Mouse (Mus musculus): ENCODE measurements around the gene Gtf2f2. TPM values are rescaled to one million over a fixed set of nuclear protein-coding genes. Genes with fewer than 3 reads are reported as not detected.

Gene Gtf2f2
- polyA plus RNA-seq, 1 experiment from 2014 or later: 21.4 TPM

- Histone ChIP-seq H3K27ac (ENCODE audit: low read length) (no peak overlapping the region), H3K4me1 (ENCODE audit: insufficient read depth, low read depth, low read length) (no peaks in the 10 kb centered on the region), H3K4me2 (replicated peaks; ENCODE audit: low read depth, low read length) (no peak overlapping the region), H3K4me3 (ENCODE audit: low read depth, low read length) (no peak overlapping the region), H3K27me3 (replicated peaks; ENCODE audit: insufficient read depth, low read length) (no peaks in the 10 kb centered on the region), H3K9ac (replicated peaks; ENCODE audit: low read depth) (no peak overlapping the region), H3K36me3 (ENCODE audit: insufficient read depth, low read length) (no peaks in the 10 kb centered on the region), H3K9me3 (ENCODE audit: low read length) (no peaks in the 10 kb centered on the region)
- no peak for TF ChIP-seq CTCF (IDR thresholded peaks at IDR 0.05)
- TF ChIP-seq EP300 (IDR thresholded peaks at IDR 0.05): no peak
- ATAC-seq: no peak
- WGBS: 88% methylated on average over 3 of the region's 4 CpGs
- DNase-seq (ENCODE audit: low spot score): no peak
Measured at GRCm38 (mm10) chr14:76005011-76005410, 5.7 kb downstream of the Gtf2f2 start.

DNA sequence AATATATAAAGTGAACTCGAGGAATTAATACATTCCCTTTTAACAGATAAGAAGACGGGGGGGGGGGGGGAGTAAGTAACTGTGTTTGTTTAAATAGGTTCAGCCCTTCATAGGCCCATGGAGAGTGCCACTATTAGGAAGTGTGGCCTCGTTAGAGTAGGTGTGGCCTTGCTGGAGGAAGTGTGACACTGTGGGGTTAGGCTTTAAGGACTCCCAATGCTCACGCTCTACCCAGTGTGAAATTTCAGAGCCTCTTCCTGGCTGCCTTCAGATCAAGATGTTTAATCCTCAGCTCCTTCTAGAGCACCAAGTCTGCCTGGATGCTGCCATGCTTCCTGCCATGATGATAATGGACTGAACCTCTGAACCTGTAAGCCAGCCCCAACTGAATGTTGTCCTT, 8.9 kb downstream of the Gtf2f2 start:
- no peak overlapping the region for H3K27ac ChIP-seq (ENCODE audit: low read length)
- no peak overlapping the region for H3K9ac ChIP-seq (replicated peaks; ENCODE audit: low read depth)
- H3K4me3 ChIP-seq (ENCODE audit: low read depth, low read length): no peak overlapping the region
- ATAC-seq: no peak
- no peaks in the 10 kb centered on the region for H3K9me3 ChIP-seq (ENCODE audit: low read length)
- TF ChIP-seq CTCF (IDR thresholded peaks at IDR 0.05) (no peak), EP300 (IDR thresholded peaks at IDR 0.05) (no peak)
- no peaks in the 10 kb centered on the region for H3K4me1 ChIP-seq (ENCODE audit: insufficient read depth, low read depth, low read length)
- DNase-seq (ENCODE audit: low spot score): no peak
- H3K36me3 ChIP-seq (ENCODE audit: insufficient read depth, low read length): no peaks in the 10 kb centered on the region
- no peak overlapping the region for H3K4me2 ChIP-seq (replicated peaks; ENCODE audit: low read depth, low read length)
- WGBS: 42% methylated on average over 4 of the region's 4 CpGs
- no peaks in the 10 kb centered on the region for H3K27me3 ChIP-seq (replicated peaks; ENCODE audit: insufficient read depth, low read length)

DNA sequence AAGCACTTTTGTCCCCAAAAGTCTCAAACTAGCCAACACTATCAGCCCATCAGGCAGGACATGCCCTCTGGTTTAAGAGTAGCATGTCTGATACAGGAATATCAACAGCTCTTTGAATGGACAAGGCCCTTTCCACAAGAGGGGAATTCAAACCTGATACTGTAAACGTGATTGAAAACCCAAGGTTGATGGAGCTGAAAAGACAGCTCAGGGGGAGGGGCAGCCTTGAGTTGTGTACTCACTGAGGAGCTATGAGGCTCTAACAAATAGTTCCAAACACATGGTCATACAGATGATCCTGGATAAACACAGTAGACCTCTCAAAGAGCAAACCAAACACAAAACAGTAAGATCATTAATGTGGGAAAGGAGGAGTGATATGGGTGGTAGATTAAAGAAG, 12.6 kb downstream of the Gtf2f2 start:
- no peaks in the 10 kb centered on the region for H3K27me3 ChIP-seq (replicated peaks; ENCODE audit: insufficient read depth, low read length)
- H3K4me2 ChIP-seq (replicated peaks; ENCODE audit: low read depth, low read length): no peak overlapping the region
- H3K4me1 ChIP-seq (ENCODE audit: insufficient read depth, low read depth, low read length): no peaks in the 10 kb centered on the region
- H3K36me3 ChIP-seq (ENCODE audit: insufficient read depth, low read length): no peaks in the 10 kb centered on the region
- ATAC-seq (no peak), DNase-seq (ENCODE audit: low spot score) (no peak)
- H3K27ac ChIP-seq (ENCODE audit: low read length): no peak overlapping the region
- no peaks in the 10 kb centered on the region for H3K9me3 ChIP-seq (ENCODE audit: low read length)
- H3K9ac ChIP-seq (replicated peaks; ENCODE audit: low read depth): no peak overlapping the region
- TF ChIP-seq EP300 (IDR thresholded peaks at IDR 0.05) (no peak), CTCF (IDR thresholded peaks at IDR 0.05) (no peak)
- 39% methylated on average over 1 of the region's 1 CpGs for WGBS
- H3K4me3 ChIP-seq (ENCODE audit: low read depth, low read length): no peak overlapping the region

DNA sequence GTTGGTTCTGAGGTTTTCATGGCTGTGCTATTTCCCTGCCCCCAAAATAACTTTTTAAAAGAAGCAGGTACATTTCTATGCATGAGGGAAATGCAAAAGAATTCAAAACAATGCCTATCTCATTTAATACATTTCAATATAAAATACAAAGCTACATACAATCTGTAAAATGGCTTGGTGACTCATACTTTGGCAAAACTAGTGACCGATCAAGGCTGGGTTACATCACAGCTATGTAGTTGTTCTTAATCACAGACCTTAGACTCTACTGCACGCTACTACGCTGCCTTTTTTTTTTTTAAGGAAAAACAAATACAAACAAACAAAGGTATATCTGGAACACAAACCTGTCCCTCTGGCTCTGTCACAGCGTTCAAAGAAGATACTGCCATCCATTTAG, 18.3 kb downstream of the Gtf2f2 start:
- no peaks in the 10 kb centered on the region for H3K27me3 ChIP-seq (replicated peaks; ENCODE audit: insufficient read depth, low read length)
- H3K4me1 ChIP-seq (ENCODE audit: insufficient read depth, low read depth, low read length): no peaks in the 10 kb centered on the region
- no peak overlapping the region for H3K9ac ChIP-seq (replicated peaks; ENCODE audit: low read depth)
- 0 out of 2 replicates have a peak, but pooled peaks cover 3% of the 10 kb centered on the region for H3K36me3 ChIP-seq (ENCODE audit: insufficient read depth, low read length)
- TF ChIP-seq CTCF (IDR thresholded peaks at IDR 0.05): no peak
- no peak for TF ChIP-seq EP300 (IDR thresholded peaks at IDR 0.05)
- DNase-seq (ENCODE audit: low spot score): no peak
- no peaks in the 10 kb centered on the region for H3K9me3 ChIP-seq (ENCODE audit: low read length)
- H3K4me2 ChIP-seq (replicated peaks; ENCODE audit: low read depth, low read length): no peak overlapping the region
- H3K27ac ChIP-seq (ENCODE audit: low read length): no peak overlapping the region
- WGBS: 90% methylated on average over 4 of the region's 4 CpGs
- no peak overlapping the region for H3K4me3 ChIP-seq (ENCODE audit: low read depth, low read length)
- ATAC-seq: no peak

GRCm38 (mm10) chr14:75990936-75991335, 19.7 kb downstream of the Gtf2f2 start:
- Histone ChIP-seq H3K27ac (ENCODE audit: low read length) (no peak overlapping the region), H3K4me2 (replicated peaks; ENCODE audit: low read depth, low read length) (no peak overlapping the region)
- no peak for DNase-seq (ENCODE audit: low spot score)

DNA sequence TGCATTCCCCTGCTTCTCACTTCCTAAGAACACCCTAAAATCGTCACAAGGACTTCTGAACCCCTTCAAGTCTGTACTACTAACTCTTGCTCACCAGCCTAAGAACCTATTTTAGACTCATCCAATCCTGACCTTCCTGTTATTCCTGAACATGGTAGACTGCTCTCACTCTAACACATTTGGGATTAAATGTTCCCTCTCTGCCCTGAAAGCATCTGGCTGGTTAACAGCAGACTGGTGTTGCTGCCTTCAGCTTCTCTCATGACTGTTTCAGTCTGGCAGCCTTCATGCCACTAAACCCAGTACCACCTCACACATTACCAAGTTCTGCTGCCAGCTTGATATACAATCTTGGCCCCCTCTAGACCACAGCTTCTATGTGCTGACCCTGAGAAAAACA, 21.5 kb downstream of the Gtf2f2 start:
- Histone ChIP-seq H3K9ac (replicated peaks; ENCODE audit: low read depth) (no peak overlapping the region), H3K9me3 (ENCODE audit: low read length) (no peaks in the 10 kb centered on the region), H3K4me1 (ENCODE audit: insufficient read depth, low read depth, low read length) (no peaks in the 10 kb centered on the region), H3K4me2 (replicated peaks; ENCODE audit: low read depth, low read length) (no peak overlapping the region), H3K27ac (ENCODE audit: low read length) (no peak overlapping the region), H3K36me3 (ENCODE audit: insufficient read depth, low read length) (0 out of 2 replicates have a peak, but pooled peaks cover 3% of the 10 kb centered on the region), H3K27me3 (replicated peaks; ENCODE audit: insufficient read depth, low read length) (no peaks in the 10 kb centered on the region), H3K4me3 (ENCODE audit: low read depth, low read length) (no peak overlapping the region)
- no peak for TF ChIP-seq CTCF (IDR thresholded peaks at IDR 0.05)
- no peak for TF ChIP-seq EP300 (IDR thresholded peaks at IDR 0.05)
- no peak for DNase-seq (ENCODE audit: low spot score)
- WGBS: 93% methylated on average over 1 of the region's 1 CpGs
- ATAC-seq: no peak

More at GRCm38 (mm10) chr14:75990936-75991335, 19.7 kb downstream of the Gtf2f2 start:
- no peak overlapping the region for H3K9ac ChIP-seq (replicated peaks; ENCODE audit: low read depth)
- no peaks in the 10 kb centered on the region for H3K27me3 ChIP-seq (replicated peaks; ENCODE audit: insufficient read depth, low read length)
- H3K36me3 ChIP-seq (ENCODE audit: insufficient read depth, low read length): 0 out of 2 replicates have a peak, but pooled peaks cover 3% of the 10 kb centered on the region
- no peaks in the 10 kb centered on the region for H3K4me1 ChIP-seq (ENCODE audit: insufficient read depth, low read depth, low read length)
- 90% methylated on average over 6 of the region's 6 CpGs for WGBS
- no peaks in the 10 kb centered on the region for H3K9me3 ChIP-seq (ENCODE audit: low read length)
- H3K4me3 ChIP-seq (ENCODE audit: low read depth, low read length): no peak overlapping the region
- no peak for ATAC-seq
- TF ChIP-seq CTCF (IDR thresholded peaks at IDR 0.05): no peak
- no peak for TF ChIP-seq EP300 (IDR thresholded peaks at IDR 0.05)

Measured in lung, postnatal 0 days (tissue).